Mouse (Mus musculus): ENCODE measurements around the gene Itgb6. TPM values are rescaled to one million over a fixed set of nuclear protein-coding genes. Genes with fewer than 3 reads are reported as not detected.

The Itgb6 gene
- total RNA-seq, 2 experiments from 2014 or later = not detected

GRCm38 (mm10) chr2:60695706-60696105 lies 26.7 kb downstream of the Itgb6 start:
- Histone ChIP-seq H3K4me3 (no peak overlapping the region), H3K27ac (no peak overlapping the region)
- no peak for DNase-seq (ENCODE audit: extremely low spot score in 1 of 2, low spot score in 2 of 2)
- intact Hi-C loops (cut with DNase I) = no loop called here
- TF ChIP-seq CTCF (IDR thresholded peaks at IDR 0.05) = no peak

GRCm38 (mm10) chr2:60694563-60694962 lies 27.9 kb downstream of the Itgb6 start:
- no peak for DNase-seq (ENCODE audit: extremely low spot score in 1 of 2, low spot score in 2 of 2)
- no peak overlapping the region for H3K4me3 ChIP-seq
- no peak overlapping the region for H3K27ac ChIP-seq
- no peak for TF ChIP-seq CTCF (IDR thresholded peaks at IDR 0.05)
- intact Hi-C loops (cut with DNase I) = no loop called here

- Histone ChIP-seq H3K27ac (no peak overlapping the region), H3K4me3 (no peak overlapping the region)
- intact Hi-C loops (cut with DNase I) = no loop called here
- no peak for DNase-seq (ENCODE audit: extremely low spot score in 1 of 2, low spot score in 2 of 2)
- no peak for TF ChIP-seq CTCF (IDR thresholded peaks at IDR 0.05)
Observed at GRCm38 (mm10) chr2:60692239-60692638, 30.2 kb downstream of the Itgb6 start.

GRCm38 (mm10) chr2:60690212-60690611 lies 32.2 kb downstream of the Itgb6 start:
- no peak for DNase-seq (ENCODE audit: extremely low spot score in 1 of 2, low spot score in 2 of 2)
- Histone ChIP-seq H3K4me3 (no peak overlapping the region), H3K27ac (no peak overlapping the region)
- no peak for TF ChIP-seq CTCF (IDR thresholded peaks at IDR 0.05)
- intact Hi-C loops (cut with DNase I) = no loop called here

- H3K4me3 ChIP-seq = no peak overlapping the region
- no peak overlapping the region for H3K27ac ChIP-seq
- no peak for DNase-seq (ENCODE audit: extremely low spot score in 1 of 2, low spot score in 2 of 2)
- intact Hi-C loops (cut with DNase I) = no loop called here
- TF ChIP-seq CTCF (IDR thresholded peaks at IDR 0.05) = no peak
Observed at GRCm38 (mm10) chr2:60688944-60689615, 33.4 kb downstream of the Itgb6 start.

GRCm38 (mm10) chr2:60688150-60688549 lies 34.3 kb downstream of the Itgb6 start:
- no peak overlapping the region for H3K4me3 ChIP-seq
- intact Hi-C loops (cut with DNase I) = no loop called here
- DNase-seq (ENCODE audit: extremely low spot score in 1 of 2, low spot score in 2 of 2) = no peak
- no peak overlapping the region for H3K27ac ChIP-seq
- TF ChIP-seq CTCF (IDR thresholded peaks at IDR 0.05) = no peak

GRCm38 (mm10) chr2:60685973-60686372 lies 36.5 kb downstream of the Itgb6 start:
- Histone ChIP-seq H3K27ac (no peak overlapping the region), H3K4me3 (no peak overlapping the region)
- intact Hi-C loops (cut with DNase I) = no loop called here
- no peak for TF ChIP-seq CTCF (IDR thresholded peaks at IDR 0.05)
- no peak for DNase-seq (ENCODE audit: extremely low spot score in 1 of 2, low spot score in 2 of 2)

- Histone ChIP-seq H3K4me3 (no peak overlapping the region), H3K27ac (no peak overlapping the region)
- DNase-seq (ENCODE audit: extremely low spot score in 1 of 2, low spot score in 2 of 2) = no peak
- intact Hi-C loops (cut with DNase I) = no loop called here
- TF ChIP-seq CTCF (IDR thresholded peaks at IDR 0.05) = no peak
Observed at GRCm38 (mm10) chr2:60684168-60684567, 38.3 kb downstream of the Itgb6 start.

GRCm38 (mm10) chr2:60682554-60682953 lies 39.9 kb downstream of the Itgb6 start:
- intact Hi-C loops (cut with DNase I) = no loop called here
- Histone ChIP-seq H3K4me3 (no peak overlapping the region), H3K27ac (no peak overlapping the region)
- TF ChIP-seq CTCF (IDR thresholded peaks at IDR 0.05) = no peak
- DNase-seq (ENCODE audit: extremely low spot score in 1 of 2, low spot score in 2 of 2) = no peak

- TF ChIP-seq CTCF (IDR thresholded peaks at IDR 0.05) = no peak
- intact Hi-C loops (cut with DNase I) = no loop called here
- no peak overlapping the region for H3K27ac ChIP-seq
- no peak for DNase-seq (ENCODE audit: extremely low spot score in 1 of 2, low spot score in 2 of 2)
- H3K4me3 ChIP-seq = no peak overlapping the region
Observed at GRCm38 (mm10) chr2:60674413-60674812, 48.0 kb downstream of the Itgb6 start.

GRCm38 (mm10) chr2:60672973-60673954 lies 49.2 kb downstream of the Itgb6 start:
- no peak overlapping the region for H3K4me3 ChIP-seq
- no peak for DNase-seq (ENCODE audit: extremely low spot score in 1 of 2, low spot score in 2 of 2)
- no peak for TF ChIP-seq CTCF (IDR thresholded peaks at IDR 0.05)
- intact Hi-C loops (cut with DNase I) = no loop called here
- no peak overlapping the region for H3K27ac ChIP-seq

GRCm38 (mm10) chr2:60671215-60671614 lies 51.2 kb downstream of the Itgb6 start:
- no peak for TF ChIP-seq CTCF (IDR thresholded peaks at IDR 0.05)
- intact Hi-C loops (cut with DNase I) = no loop called here
- Histone ChIP-seq H3K27ac (no peak overlapping the region), H3K4me3 (no peak overlapping the region)
- DNase-seq (ENCODE audit: extremely low spot score in 1 of 2, low spot score in 2 of 2) = no peak
